Mouse (Mus musculus) left cerebral cortex, adult 2 months (tissue): Measurements from ENCODE around the gene H2al1h. TPM values are rescaled to one million over a fixed set of nuclear protein-coding genes. Genes with fewer than 3 reads are reported as not detected.

ENCODE experiments used
- DNase-seq, 2 experiments: peaks; one replicate each; pipeline ENCODE4 v3.0.0; 2021 to 2022; ENCODE audit warnings: low spot score in 2 of 2, mixed read lengths in 1 of 2; ENCODE audit errors: extremely low spot score in 1 of 2
- H3K27ac ChIP-seq: fragments of 200-600 bp; 2 replicates; pipeline ENCODE4 v1.8.1; 2022
- H3K4me3 ChIP-seq: fragments of 200-600 bp; 2 replicates; pipeline ENCODE4 v1.8.1; 2022
- CTCF ChIP-seq: fragments of 200-600 bp; IDR thresholded peaks from 2 replicates; pipeline ENCODE4 v1.8.1; 2022; ENCODE audit warnings: antibody characterized with exemption, mild to moderate bottlenecking, moderate library complexity
- intact Hi-C: fragments of 180-260 bp; cut with DNase I; formaldehyde crosslinking; loops from one replicate; pipeline ENCODE4 v1.15.1; 2025
- total RNA-seq, 2 experiments: library from RNA; stranded (reverse); gene quantifications; 2 replicates each; pipeline ENCODE4 v1.2.3; 2021

Gene H2al1h
- total RNA-seq, 2 experiments from 2014 or later: not detected

DNA sequence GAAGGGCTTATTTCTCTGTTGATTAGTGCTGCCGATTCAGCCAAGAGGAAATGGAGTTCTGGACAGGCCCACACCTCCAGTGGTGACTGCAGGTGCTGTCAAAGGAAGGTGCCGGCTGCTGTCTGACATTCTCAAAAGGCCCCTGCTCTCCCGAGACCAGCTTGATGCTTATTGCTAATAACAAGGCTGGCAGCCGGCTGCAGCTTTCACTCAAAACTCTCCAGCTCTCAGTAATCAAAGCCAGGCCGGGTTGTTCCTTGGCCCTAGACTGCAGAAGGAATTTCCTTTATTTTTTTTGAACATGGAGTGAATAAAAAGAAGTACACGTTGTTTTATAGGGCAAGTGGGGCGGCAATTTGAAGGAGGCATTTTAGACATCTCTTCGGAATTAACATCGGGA lies 24.5 kb downstream of the H2al1h start:
- intact Hi-C loops: no loop called here
- DNase-seq: no peak
- Histone ChIP-seq H3K27ac (no peak overlapping the region), H3K4me3 (no peak overlapping the region)
- no peak for TF ChIP-seq CTCF

DNA sequence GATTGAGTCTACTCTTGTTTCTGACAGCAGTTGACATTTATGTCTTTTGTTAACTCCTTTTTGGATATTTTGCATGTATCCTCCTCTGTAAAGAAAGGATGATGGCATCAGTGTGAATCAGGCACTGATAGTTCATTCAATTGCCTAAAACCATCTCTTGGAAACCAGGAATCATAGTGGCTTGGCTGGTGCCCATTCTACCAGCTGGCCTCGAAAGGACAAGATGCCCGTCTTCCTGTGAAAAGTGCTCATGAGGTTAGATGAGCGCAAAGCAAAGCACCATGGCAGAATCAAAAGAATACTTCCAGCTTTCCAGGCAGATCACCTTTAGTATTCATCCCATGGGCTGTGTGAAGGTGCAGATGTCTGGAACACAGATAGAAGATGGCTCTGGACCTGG lies 25.5 kb downstream of the H2al1h start:
- no peak for TF ChIP-seq CTCF
- Histone ChIP-seq H3K4me3 (no peak overlapping the region), H3K27ac (no peak overlapping the region)
- DNase-seq: no peak
- intact Hi-C loops: no loop called here

DNA sequence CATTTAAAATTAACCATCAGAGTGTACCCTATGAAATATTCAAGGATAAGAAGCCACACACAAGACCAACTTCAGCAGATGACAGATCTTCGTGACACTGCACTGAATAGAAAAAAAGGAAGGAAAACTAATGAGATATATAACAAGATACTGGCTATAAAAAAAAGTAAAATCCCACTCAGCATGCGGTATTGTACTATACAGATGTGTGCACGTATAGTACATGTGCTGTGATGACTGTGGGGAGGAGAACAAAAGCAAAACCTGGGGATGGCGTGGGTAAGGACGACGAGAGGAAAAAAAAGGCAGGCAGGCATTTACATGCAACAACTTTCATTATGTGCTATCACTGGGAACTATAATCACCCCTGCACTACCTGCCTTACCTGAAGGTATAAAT lies 39.5 kb downstream of the H2al1h start:
- no peak overlapping the region for H3K4me3 ChIP-seq
- no peak for TF ChIP-seq CTCF
- intact Hi-C loops: no loop called here

DNA sequence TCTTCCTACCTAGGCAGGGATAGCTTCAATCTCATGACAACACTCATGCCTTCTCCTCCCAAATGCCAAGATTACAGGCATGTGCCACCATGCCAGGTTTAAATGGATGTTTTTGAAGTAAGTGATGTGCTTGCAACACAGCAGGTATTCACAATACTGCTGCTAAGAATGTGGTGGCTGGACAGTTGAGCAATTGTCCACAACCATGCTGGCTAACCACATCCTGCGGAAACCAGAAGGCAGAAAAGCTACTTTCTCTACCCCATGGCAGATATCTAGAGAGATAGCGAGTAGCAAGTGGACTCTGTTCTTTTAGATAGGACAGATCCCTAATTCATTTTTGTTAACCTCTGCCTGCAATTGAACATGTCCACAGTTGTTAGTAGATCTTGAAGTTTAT lies 40.0 kb downstream of the H2al1h start:
- Histone ChIP-seq H3K4me3 (no peak overlapping the region), H3K27ac (no peak overlapping the region)
- intact Hi-C loops: no loop called here
- no peak for DNase-seq
- no peak for TF ChIP-seq CTCF

More for the DNA sequence above, 39.5 kb downstream of the H2al1h start:
- H3K27ac ChIP-seq: no peak overlapping the region
- DNase-seq: no peak

DNA sequence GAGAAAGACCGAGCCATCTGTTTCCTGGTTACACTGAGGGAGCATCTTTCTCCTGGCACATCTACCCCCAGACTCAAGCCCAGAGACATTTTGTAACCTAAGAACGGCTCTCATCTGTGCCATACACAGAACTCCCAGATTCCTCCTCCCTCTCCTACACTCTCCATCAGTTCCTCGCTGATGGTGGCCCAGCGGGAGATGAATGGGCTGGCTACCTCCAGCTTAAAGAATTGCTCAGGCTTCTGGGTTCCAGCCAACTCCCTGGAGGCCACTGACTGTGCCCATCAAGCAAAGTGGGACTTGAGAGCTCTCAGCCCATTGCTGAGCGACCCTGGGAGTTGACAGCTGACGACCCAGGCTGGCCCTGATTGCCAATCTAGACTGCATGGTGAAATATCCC lies 42.6 kb downstream of the H2al1h start:
- intact Hi-C loops: no loop called here

DNA sequence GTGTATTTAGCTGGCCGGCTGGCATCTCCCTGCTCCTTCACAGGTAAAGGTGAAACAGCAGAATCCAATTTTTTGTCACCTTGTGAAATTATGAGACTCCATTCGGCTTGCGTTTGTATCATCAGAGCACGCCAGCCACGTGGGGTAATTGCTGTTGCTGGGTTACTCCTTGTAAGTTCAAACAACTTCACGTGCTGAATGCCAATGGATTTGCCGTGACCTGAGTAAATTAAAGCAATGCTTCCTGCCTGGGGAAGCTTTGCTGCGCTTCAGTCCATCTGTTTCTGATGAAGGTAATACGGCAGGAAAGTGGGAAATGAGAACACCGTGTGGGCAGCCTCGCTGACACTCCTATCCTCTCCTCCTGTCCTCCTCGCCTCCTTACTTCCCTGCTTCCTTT lies 43.9 kb downstream of the H2al1h start:
- TF ChIP-seq CTCF: no peak
- intact Hi-C loops: no loop called here
- H3K4me3 ChIP-seq: no peak overlapping the region
- no peak overlapping the region for H3K27ac ChIP-seq
- DNase-seq: no peak

More for the DNA sequence above, 42.6 kb downstream of the H2al1h start:
- no peak for DNase-seq
- TF ChIP-seq CTCF: no peak
- H3K27ac ChIP-seq: no peak overlapping the region
- H3K4me3 ChIP-seq: no peak overlapping the region

Other genes starting within 250 kb of the H2al1h start
- gene H2al1a, start 22.2 kb upstream of the H2al1h start, total RNA-seq: not detected
- not detected for gene H2al1b, start 19.1 kb upstream of the H2al1h start, total RNA-seq
- not detected for gene H2al1c, start 15.8 kb upstream of the H2al1h start, total RNA-seq
- not detected for gene H2al1d, start 12.7 kb upstream of the H2al1h start, total RNA-seq
- gene H2al1e, start 9.6 kb upstream of the H2al1h start, total RNA-seq: not detected
- not detected for gene H2al1f, start 6.3 kb upstream of the H2al1h start, total RNA-seq
- not detected for gene H2al1g, start 3.2 kb upstream of the H2al1h start, total RNA-seq
- not detected for gene H2al1i, start 3.2 kb downstream of the H2al1h start, total RNA-seq
- gene H2al1j, start 6.3 kb downstream of the H2al1h start, total RNA-seq: not detected